In the genomic region with DNA sequence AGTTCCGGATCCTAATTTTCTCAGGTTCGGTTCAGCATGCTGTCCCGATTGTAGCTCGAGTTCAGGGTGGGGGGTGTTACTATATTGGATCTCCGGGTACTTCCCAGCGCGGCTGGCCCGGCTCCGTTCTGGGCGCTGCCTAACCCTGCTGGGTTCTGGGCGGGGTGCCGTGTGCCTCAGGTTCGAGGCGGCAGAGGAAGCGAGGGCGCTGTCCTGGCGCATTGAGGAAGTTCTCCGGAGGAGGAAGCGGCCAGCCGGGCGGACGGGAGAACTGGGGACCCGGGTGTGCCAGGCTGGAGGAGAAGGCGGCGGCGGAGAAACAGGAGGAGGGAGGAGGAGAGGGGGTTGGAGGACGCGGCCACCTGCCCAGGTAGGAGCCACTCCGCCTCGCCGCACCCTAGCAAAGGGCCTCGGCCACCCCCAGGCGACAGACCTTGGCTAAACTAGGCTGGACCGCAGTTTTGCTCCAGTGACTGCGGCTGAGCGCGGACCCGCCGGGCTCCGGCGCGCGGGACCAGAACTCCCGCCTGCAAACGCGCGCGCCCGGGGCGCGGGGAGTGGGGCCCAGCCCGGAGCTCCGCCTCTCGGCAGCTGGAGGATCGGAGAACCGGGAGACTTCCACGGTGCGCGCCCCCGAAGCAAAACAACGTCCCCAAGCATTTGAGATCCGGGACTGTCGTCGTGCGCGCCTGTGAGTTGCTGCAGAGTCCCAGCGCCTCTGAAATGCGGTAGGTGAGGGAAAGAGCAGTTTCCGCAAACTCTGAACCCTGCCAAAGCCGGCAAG, we compare ENCODE assay signal across 8 mouse cellular contexts. TPM values are rescaled to one million over a fixed set of nuclear protein-coding genes. Genes with fewer than 3 reads are reported as not detected.
A peak's percentile ranks its signal among the peaks of the same experiment; 100 is the strongest.
DNase-seq lines count a peak whose midpoint lies in the region; ATAC-seq and TF ChIP-seq lines count a peak whose summit lies in the region.

A gene (plus strand): TSS at position 296 of the 784 bp plus-strand sequence.

- TF ChIP-seq CTCF in ES-Bruce4 (IDR thresholded peaks at IDR 0.05; ENCODE audit: low read depth, low read length) = no peak
- no peak for TF ChIP-seq CTCF in brain, embryonic 14.5 days (IDR thresholded peaks at IDR 0.05; ENCODE audit: borderline replicate concordance, extremely low read depth, insufficient read depth, insufficient read length)
- no peak for TF ChIP-seq CTCF in small intestine, adult 2 months (IDR thresholded peaks at IDR 0.05; ENCODE audit: extremely low read depth, insufficient read length, insufficient replicate concordance, low read depth, low read length)

- H3K27ac ChIP-seq in ES-Bruce4 (ENCODE audit: insufficient read depth, low read length) = peak within 1 kb of the TSS; percentile 20
- no peak within 1 kb of the TSS for H3K27ac ChIP-seq in hindbrain, embryonic 14.5 days
- H3K27ac ChIP-seq in limb, embryonic 11.5 days (replicated peaks; ENCODE audit: low read depth, low read length) = no peak within 1 kb of the TSS
- no peak within 1 kb of the TSS for H3K27ac ChIP-seq in midbrain, embryonic 11.5 days (ENCODE audit: low read depth, low read length)
- H3K27ac ChIP-seq in small intestine, adult 2 months (ENCODE audit: insufficient read depth, low read depth, low read length) = peak within 1 kb of the TSS; percentile 82

- under 1% methylated on average over 70 of the region's 70 CpGs for WGBS in hindbrain, embryonic 14.5 days
- under 1% methylated on average over 70 of the region's 70 CpGs for WGBS in limb, embryonic 11.5 days
- under 1% methylated on average over 64 of the region's 70 CpGs for WGBS in midbrain, embryonic 11.5 days
- under 1% methylated on average over 70 of the region's 70 CpGs for WGBS in small intestine, adult 2 months

- TF ChIP-seq EP300 in ES-Bruce4 (IDR thresholded peaks at IDR 0.05; ENCODE audit: insufficient read depth, low read depth, low read length) = no peak

- peak within 1 kb of the TSS; percentile 70 for H3K9ac ChIP-seq in ES-Bruce4 (ENCODE audit: low read depth, poor library complexity, severe bottlenecking)
- peak within 1 kb of the TSS; percentile 57 for H3K9ac ChIP-seq in hindbrain, embryonic 14.5 days
- H3K9ac ChIP-seq in limb, embryonic 11.5 days (ENCODE audit: low read length) = peak within 1 kb of the TSS; percentile 73
- H3K9ac ChIP-seq in midbrain, embryonic 11.5 days (ENCODE audit: low read length) = peak within 1 kb of the TSS; percentile 65

- H3K36me3 ChIP-seq in ES-Bruce4 (ENCODE audit: control insufficient read depth, insufficient read depth, low read length, poor library complexity, severe bottlenecking) = no peaks in the 10 kb centered on the region
- H3K36me3 ChIP-seq in hindbrain, embryonic 14.5 days (replicated peaks; ENCODE audit: control insufficient read depth, insufficient read depth) = no peaks in the 10 kb centered on the region
- no peaks in the 10 kb centered on the region for H3K36me3 ChIP-seq in limb, embryonic 11.5 days (ENCODE audit: control insufficient read depth, insufficient read depth, low read length)
- H3K36me3 ChIP-seq in midbrain, embryonic 11.5 days (ENCODE audit: control insufficient read depth, insufficient read depth, low read length) = no peaks in the 10 kb centered on the region
- H3K36me3 ChIP-seq in small intestine, adult 2 months (ENCODE audit: control insufficient read depth, insufficient read depth, low read length) = no peaks in the 10 kb centered on the region

- no peak; the same call in 1 of the 2 replicates for ATAC-seq in hindbrain, embryonic 14.5 days (ENCODE audit: low FRiP score)
- ATAC-seq in limb, embryonic 11.5 days (ENCODE audit: insufficient number of reproducible peaks, low FRiP score, low TSS enrichment, low read depth) = no peak
- ATAC-seq in midbrain, embryonic 11.5 days (ENCODE audit: low FRiP score) = peak; percentile 66

- TF ChIP-seq POLR2A in ES-Bruce4 (IDR thresholded peaks at IDR 0.05; ENCODE audit: insufficient read depth, low read length) = peak; percentile 20
- no peak for TF ChIP-seq POLR2A in brain, embryonic 14.5 days (IDR thresholded peaks at IDR 0.05; ENCODE audit: borderline replicate concordance, extremely low read depth, insufficient read depth, insufficient read length, poor library complexity, severe bottlenecking)
- peak; percentile 34; the same call in 1 of the 2 replicates for TF ChIP-seq POLR2A in small intestine, adult 2 months (IDR thresholded peaks at IDR 0.05; ENCODE audit: low read depth, low read length)

- no peaks in the 10 kb centered on the region for H3K27me3 ChIP-seq in ES-Bruce4 (ENCODE audit: control insufficient read depth, insufficient read depth, low read length, poor library complexity, severe bottlenecking)
- H3K27me3 ChIP-seq in hindbrain, embryonic 14.5 days (ENCODE audit: control insufficient read depth, insufficient read depth, low read length) = peaks cover 27% of the 10 kb centered on the region
- H3K27me3 ChIP-seq in limb, embryonic 11.5 days (ENCODE audit: control insufficient read depth, insufficient read depth, low read length) = peaks cover 3% of the 10 kb centered on the region
- H3K27me3 ChIP-seq in midbrain, embryonic 11.5 days (ENCODE audit: control insufficient read depth, insufficient read depth, low read length) = peaks cover 18% of the 10 kb centered on the region
- H3K27me3 ChIP-seq in small intestine, adult 2 months (ENCODE audit: control insufficient read depth, insufficient read depth, low read length) = no peaks in the 10 kb centered on the region

- H3K4me2 ChIP-seq in hindbrain, embryonic 14.5 days (replicated peaks) = peak within 1 kb of the TSS; percentile 99
- H3K4me2 ChIP-seq in limb, embryonic 11.5 days (ENCODE audit: low read depth, severe bottlenecking) = peak within 1 kb of the TSS; percentile 89
- H3K4me2 ChIP-seq in midbrain, embryonic 11.5 days = peak within 1 kb of the TSS; percentile 96

- peak within 1 kb of the TSS; percentile 81 for H3K4me3 ChIP-seq in ES-Bruce4 (ENCODE audit: low read depth, low read length)
- H3K4me3 ChIP-seq in hindbrain, embryonic 14.5 days (replicated peaks; ENCODE audit: low read length) = peak within 1 kb of the TSS; percentile 62
- peak within 1 kb of the TSS; percentile 56 for H3K4me3 ChIP-seq in limb, embryonic 11.5 days (ENCODE audit: low read depth, low read length)
- H3K4me3 ChIP-seq in midbrain, embryonic 11.5 days (ENCODE audit: low read depth, low read length) = peak within 1 kb of the TSS; percentile 60
- H3K4me3 ChIP-seq in small intestine, adult 2 months (ENCODE audit: low read depth, low read length) = peak within 1 kb of the TSS; percentile 80

- peak; percentile 78 for DNase-seq in brain, embryonic 14.5 days (ENCODE audit: low read depth)
- peak; percentile 33 for DNase-seq in gastrocnemius, adult 18-20 months (ENCODE audit: low spot score)
- peak; percentile 55 for DNase-seq in hindbrain, embryonic 14.5 days (ENCODE audit: low spot score)
- peak; percentile 77 for DNase-seq in limb, embryonic 11.5 days (ENCODE audit: low spot score)
- peak; percentile 96 for DNase-seq in midbrain, embryonic 11.5 days (ENCODE audit: low spot score, missing footprints)
- no peak for DNase-seq in cerebellum, adult 11-12 months

- no peaks in the 10 kb centered on the region for H3K9me3 ChIP-seq in ES-Bruce4 (replicated peaks; ENCODE audit: control insufficient read depth, insufficient read depth, low read length, poor library complexity, severe bottlenecking)
- no peaks in the 10 kb centered on the region for H3K9me3 ChIP-seq in hindbrain, embryonic 14.5 days (ENCODE audit: control insufficient read depth, low read length)
- H3K9me3 ChIP-seq in limb, embryonic 11.5 days (ENCODE audit: control insufficient read depth, low read length) = no peaks in the 10 kb centered on the region
- H3K9me3 ChIP-seq in midbrain, embryonic 11.5 days (ENCODE audit: control insufficient read depth, low read length) = no peaks in the 10 kb centered on the region

- no peaks in the 10 kb centered on the region for H3K4me1 ChIP-seq in ES-Bruce4 (ENCODE audit: control insufficient read depth, insufficient read depth, low read length)
- H3K4me1 ChIP-seq in hindbrain, embryonic 14.5 days (replicated peaks; ENCODE audit: control insufficient read depth, insufficient read depth, low read length) = 0 out of 2 replicates have a peak, but pooled peaks cover 5% of the 10 kb centered on the region
- no peaks in the 10 kb centered on the region for H3K4me1 ChIP-seq in limb, embryonic 11.5 days (ENCODE audit: control insufficient read depth, insufficient read depth, low read length)
- H3K4me1 ChIP-seq in midbrain, embryonic 11.5 days (ENCODE audit: control insufficient read depth, insufficient read depth, low read length) = no peaks in the 10 kb centered on the region
- peaks cover 9% of the 10 kb centered on the region for H3K4me1 ChIP-seq in small intestine, adult 2 months (ENCODE audit: control insufficient read depth, insufficient read depth, insufficient read length, low read length)

RNA-seq across cellular contexts. Expression of the gene that starts here (rescaled TPM):
- polyA plus RNA-seq in ES-Bruce4 (2011; ENCODE audit: insufficient read depth, insufficient read length, low read depth, missing spikeins) = 11.3 and 11.4 TPM in 2 replicates
- 1.3 and 2.6 TPM in 2 replicates for polyA plus RNA-seq in brain, embryonic 14.5 days (2012; rRNA removed)
- total RNA-seq in gastrocnemius, adult 18-20 months (2021) = 1 to 10 TPM; 1.5 to 2.6 TPM
- polyA plus RNA-seq in hindbrain, embryonic 14.5 days (2014; fragmentation: Nextera tagmentation; extraction: Ambion mirVana) = 1.6 and 2.0 TPM in 2 replicates
- polyA plus RNA-seq in limb, embryonic 11.5 days (2014; fragmentation: Nextera tagmentation; extraction: Ambion mirVana) = 2.5 TPM in 2 replicates
- polyA plus RNA-seq in midbrain, embryonic 11.5 days (2014; fragmentation: Nextera tagmentation; extraction: Ambion mirVana) = 2.1 and 2.3 TPM in 2 replicates
- polyA plus RNA-seq in small intestine, adult 2 months (2012; rRNA removed) = 4.7 and 8.3 TPM in 2 replicates

Comparison
In these comparisons a context has a peak if more than half of its experiments do, and no peak if none do; other contexts are left out.
1. H3K27ac ChIP-seq: peak in ES-Bruce4 (single experiment) and small intestine, adult 2 months (single experiment); none in hindbrain, embryonic 14.5 days (single experiment), limb, embryonic 11.5 days (single experiment) and midbrain, embryonic 11.5 days (single experiment).
2. Peak in every context shown above with its lines, with median percentiles within 50 percentile points of each other: H3K4me3 ChIP-seq, H3K9ac ChIP-seq and H3K4me2 ChIP-seq.